Mouse (Mus musculus): ENCODE measurements around the gene E2f4. TPM values are rescaled to one million over a fixed set of nuclear protein-coding genes. Genes with fewer than 3 reads are reported as not detected.

Gene E2f4
- polyA plus RNA-seq (2015; fragmentation: Illumina TruSeq; extraction: RNeasy Lipid Tissue Mini Kit (QIAGEN cat#74804); ENCODE audit: low read depth, low replicate concordance): 30.4 TPM

DNA sequence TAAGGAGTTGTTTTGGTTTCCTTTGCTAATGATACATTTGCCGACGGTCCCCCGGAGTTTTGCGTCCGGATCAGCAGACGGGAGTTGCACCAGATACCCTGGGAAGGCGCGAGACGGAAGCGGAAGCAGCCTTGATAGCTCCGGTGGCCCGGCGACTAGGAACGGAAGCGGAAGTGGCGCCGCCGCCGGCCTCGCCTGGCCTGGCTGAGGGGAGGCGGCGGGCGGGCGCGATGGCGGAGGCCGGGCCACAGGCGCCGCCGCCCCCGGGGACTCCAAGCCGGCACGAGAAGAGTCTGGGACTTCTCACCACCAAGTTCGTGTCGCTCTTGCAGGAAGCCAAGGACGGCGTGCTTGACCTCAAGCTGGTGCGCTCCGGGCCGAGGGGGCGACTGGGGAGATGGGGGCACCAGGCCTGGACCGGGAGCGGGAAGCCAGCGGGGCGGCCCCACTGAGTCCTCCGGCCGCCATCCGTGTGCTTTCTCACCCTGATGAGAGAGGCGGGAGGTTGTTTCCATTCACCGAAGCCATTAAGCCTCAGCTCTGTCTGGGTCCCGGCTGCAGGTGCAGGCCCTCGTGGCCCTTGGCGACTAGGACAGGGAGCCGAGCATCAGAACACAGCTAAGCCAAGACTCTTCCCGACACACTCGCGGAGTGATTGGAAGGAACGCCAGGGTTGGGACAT is at the start of gene E2f4:
TSS of gene E2f4 (plus strand) at position 153 of the 682 bp plus-strand sequence.

DNA sequence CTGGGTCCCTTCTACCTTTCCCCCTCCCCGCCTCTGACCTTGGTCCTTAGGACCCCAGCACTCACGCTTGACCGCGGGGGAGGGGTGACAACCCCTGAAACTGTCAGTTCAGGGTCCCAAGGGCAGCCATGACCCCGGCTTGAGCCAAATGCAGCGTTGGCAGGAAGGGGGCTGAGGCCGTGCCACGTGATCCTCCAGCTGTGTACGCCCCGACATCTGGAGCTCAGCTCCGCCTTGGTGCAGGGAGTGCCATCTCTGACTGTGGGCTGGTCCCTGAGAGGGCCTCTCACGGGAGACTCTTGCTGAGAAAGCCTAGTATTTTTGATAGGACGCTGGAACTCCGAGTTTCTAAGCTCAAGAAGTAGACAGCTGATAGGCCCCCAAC is 42.5 kb upstream of the E2f4 start, which contains the start of gene B3gnt9:
TSS of gene B3gnt9 (minus strand) at position 188 of the 385 bp plus-strand sequence.

DNA sequence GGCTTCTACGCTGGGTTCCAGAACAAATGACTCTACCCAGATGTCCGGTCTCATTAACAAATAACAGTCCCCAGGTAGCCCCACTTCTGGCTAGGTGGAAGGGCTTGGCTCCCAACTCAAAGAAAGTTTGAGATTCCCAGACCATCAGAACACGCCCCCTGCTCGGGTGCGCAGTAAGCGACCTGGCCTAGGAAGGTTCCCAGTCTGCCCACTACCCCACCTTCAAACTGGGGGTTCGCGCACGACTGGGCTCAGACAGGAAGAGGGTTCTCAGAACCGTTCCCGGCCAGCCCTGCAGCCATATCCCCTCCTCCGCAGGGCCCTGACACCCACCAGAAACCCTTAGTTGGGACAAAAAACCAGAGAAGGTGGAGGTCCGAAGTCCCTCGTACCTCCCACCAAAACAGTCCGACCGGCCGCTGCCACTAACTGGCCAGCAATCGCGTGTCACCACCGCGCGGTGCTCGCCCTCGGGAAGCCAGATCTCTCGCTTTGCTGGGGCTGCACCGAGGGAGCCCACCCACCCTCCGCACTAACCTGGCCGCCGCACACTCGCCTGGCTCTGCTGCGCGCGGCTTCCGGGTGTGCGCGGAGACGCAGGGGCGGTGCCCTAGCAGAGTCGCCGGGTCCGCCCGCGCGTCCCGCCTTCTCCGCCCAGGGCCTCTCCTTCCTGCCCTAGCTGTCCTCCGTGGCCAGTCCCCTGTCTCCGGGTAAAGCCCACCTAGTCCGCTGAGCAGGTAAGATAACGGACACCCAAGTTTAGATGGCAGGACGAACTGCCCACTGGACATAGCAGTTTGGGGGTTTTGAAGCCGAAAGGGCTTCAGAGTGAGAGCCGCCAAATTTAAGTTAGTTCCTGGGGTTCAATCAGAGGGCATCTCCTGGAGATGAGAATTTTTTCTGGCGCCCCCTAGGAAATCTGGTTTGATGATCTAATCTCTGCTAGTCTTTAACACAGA is 33.2 kb upstream of the E2f4 start, which contains the start of the genes Tradd and Fbxl8:
TSS of gene Tradd (minus strand) at position 586 of the 959 bp plus-strand sequence.
TSS of gene Fbxl8 (plus strand) at position 625 of the 959 bp plus-strand sequence.

DNA sequence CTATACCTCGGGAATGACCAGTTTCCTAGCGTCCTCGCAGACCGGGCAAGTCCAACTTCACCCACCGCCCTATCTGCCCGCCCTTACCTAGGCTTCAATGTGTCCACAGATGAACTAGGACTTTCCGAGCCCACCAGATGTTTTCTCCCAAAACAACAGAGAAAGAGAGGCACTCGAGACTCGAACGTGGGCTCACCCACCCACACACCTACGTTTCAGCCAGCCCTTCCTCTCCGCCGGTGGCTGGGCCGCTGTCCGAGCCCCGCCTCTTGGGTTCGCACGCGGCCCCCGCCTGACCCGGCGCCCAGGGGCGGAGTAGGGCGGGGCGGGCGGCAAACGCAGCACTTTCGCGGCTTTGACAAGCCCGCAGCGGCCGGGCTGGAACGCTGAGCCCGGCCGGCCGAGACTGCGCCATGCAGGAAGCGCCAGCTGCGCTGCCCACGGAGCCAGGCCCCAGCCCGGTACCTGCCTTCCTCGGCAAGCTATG is 28.0 kb upstream of the E2f4 start, which contains the start of gene Hsf4:
TSS of gene Hsf4 (plus strand) at position 341 of the 487 bp plus-strand sequence.

DNA sequence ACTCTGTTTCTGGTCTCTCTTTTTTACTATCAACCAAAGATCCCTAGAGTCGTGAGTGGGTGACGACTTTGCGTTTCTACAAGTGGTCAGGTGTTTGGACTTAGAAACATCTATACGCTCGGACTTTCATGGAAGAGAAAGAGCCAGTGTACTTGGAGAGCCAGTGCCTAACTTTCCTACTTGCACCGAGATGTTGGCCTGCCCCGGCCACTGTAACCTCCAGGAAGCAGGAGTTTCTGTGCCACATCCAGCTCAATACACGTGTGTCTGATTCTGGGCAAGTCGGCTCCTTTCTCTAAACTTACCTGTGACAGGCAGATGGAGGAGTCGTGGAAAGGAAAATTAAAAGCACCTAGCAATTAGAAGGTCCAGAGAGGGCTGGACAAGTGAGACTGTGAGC is 21.6 kb upstream of the E2f4 start, which contains the start of gene Nol3:
TSS of gene Nol3 (plus strand) at position 301 of the 400 bp plus-strand sequence.

DNA sequence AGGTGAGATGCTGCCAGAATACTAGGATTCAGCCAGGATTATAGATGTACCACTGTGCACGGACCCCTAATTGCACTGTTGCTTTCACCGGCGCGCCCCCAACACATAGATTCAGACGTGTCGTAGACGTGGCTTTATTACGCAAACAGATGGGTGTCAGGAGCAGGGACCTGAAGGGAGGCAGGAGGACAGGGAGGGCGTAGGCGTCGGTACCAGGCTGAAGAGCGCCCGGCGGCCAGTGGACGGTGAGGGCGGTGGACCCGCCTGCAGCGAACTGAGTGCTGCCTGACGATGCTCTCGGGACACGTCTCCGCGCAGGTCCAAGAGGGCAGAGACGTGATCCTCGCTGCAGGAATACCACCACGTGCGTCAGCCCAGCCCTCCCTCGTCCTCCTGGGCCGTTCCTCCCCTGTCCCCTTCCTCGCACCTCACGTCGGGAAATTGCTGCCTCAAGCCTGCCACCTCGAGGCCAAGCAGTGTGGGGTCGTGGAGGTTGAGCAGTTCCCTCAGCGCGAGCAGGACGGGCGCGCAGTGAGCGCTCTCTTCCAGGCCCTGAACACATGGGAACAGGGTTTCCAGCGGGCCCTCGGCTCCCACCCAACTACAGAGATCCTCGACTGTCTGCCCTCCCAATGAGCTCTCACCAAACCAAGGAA is 7.5 kb upstream of the E2f4 start, which contains the start of gene 4931428F04Rik:
TSS of gene 4931428F04Rik (minus strand) at position 60 of the 656 bp plus-strand sequence.

DNA sequence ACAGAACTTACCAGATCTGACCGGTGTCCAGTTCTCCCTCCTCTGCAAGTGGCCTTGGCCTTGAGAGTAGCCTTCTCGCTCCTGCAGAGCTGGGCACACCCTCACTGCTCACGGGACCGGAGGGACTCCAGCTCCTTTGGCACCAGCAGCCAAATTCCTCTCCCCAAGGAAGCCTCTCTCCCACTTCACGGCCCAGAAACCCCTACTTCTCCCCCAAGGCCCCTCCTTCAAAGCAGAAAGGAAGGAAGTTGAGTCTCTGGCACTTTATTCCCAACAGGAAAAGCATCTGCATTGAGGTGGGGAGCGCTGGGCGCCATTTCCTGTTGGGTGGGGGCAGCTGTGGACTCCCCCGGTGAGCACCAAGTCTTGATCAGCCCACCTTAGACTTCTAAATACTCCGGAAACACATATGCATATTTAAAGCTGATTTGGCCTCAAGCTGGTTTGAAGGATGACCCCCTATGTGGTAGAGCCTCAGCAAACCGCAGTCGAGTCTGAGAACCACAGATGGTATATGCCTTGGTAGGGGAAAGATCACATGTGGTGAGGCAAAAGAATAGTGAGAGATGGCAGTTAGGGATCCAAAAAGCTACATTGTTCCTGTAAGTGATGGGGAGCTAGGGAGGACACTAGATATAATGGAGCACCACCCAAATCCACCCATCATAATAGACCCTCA is 1.4 kb upstream of the E2f4 start, which contains the start of gene Exoc3l:
TSS of gene Exoc3l (minus strand) at position 207 of the 679 bp plus-strand sequence.

DNA sequence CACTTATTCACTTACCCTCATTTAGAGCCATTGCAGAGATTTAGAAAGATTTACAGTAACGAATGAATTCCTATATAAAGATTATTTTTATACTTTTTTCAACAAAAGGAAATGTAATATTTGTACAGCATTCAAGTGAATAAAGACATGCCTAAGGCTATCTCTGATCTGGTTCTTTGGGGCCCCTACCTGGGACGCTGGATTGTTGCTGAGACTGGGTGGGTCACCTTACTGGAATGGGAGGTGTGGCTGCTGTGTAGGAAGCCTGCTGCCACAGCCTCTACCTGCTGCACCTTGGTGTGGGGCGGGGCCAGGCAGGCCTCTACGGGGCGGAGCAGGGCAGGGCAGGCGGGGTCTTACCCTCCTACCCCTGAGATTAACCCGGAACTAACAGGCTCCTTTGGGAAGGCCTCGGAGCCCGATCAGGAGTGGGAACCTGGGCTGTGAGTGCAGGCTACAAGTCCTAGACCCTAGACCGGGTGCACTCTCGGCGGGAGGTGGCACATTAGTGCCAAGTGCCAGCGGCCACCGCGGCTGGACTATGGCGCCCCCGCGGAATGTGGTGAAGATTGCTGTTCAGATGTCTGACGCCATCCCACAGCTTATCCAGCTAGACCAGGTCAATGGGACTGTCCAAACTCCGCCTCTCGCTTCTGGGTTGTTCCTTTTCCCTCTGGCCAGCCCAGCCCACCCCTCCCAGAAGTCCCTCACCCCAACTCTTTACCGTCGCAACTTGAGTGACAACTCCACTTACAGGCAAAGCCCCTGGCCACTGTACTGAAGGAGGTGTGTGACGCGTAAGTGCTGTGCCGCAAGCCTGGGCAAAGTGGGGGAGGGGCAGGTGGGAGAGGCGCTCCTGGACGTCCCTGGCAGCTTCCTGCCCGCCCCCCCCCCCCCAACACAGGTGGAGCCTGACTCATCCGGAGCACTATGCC is 8.0 kb downstream of the E2f4 start, which contains the start of gene Elmo3:
TSS of gene Elmo3 (plus strand) at position 391 of the 935 bp plus-strand sequence.

DNA sequence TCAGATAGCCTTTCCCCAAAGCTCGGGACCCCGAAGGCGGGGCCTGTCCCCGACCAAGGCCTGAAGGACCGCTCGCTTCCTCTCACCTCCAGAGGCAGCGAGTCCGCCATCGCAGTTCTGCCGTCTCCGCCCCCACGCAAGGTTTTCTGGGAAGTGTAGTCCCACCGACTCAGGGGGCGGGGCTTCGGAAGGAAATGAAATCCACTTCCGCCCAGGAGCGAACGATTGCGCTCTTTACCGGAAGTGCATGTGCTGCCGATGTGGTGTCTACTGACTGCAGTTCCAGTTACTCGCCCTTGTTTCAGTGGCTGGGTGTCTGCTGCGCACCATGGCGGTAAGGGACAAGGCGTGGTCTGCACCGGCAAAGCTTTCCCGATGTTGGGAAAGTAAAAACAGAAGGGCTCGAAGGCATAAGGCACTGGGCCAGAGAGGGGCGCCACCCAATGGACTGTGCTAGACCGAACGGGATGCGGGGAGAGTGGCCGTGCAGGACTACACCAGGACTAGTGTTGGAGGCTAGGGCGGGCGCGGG is 28.7 kb downstream of the E2f4 start, which contains the start of the genes Lrrc29 and Tmem208:
TSS of gene Lrrc29 (minus strand) at position 138 of the 532 bp plus-strand sequence.
TSS of gene Tmem208 (plus strand) at position 214 of the 532 bp plus-strand sequence.

DNA sequence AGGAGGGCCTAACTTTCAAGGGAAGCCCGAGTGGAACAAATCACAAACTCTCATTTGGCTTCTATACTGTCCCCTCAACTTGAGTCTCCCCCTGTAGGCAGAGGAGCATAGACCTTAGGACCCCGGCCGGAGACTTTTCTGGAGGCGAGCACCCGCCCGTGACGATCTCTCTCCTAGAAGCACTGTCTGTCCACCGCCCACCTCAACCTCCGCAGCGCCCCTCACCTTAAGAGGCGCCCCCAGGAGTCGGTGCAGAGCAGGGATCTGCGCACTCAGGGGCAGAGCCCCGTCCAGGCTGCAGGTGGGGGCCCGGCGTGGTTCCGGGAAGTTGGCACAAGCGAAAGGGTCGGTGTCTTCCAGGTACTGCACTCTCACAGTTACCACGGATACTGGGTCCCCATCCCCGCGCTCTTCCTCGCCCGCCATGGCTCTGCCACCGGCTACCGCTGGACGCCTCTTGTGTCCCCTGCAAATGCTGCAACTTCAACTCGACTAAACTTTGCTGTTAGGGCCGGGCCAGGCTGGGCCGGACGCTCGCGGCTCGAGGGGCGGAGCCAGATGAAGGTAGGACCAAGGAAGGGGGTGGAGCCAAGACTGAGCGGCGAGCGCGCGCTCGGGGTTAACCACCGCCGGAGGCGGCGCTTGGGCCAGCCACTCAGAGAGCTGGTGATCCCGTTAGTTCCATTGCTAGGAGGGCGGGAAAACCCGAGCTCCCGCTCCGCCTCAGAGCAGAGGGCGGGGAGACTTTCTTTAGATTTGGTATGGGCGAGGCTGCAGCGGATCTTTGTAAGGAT is 50.2 kb downstream of the E2f4 start, which contains the start of gene Fhod1:
TSS of gene Fhod1 (minus strand) at position 526 of the 794 bp plus-strand sequence.

DNA sequence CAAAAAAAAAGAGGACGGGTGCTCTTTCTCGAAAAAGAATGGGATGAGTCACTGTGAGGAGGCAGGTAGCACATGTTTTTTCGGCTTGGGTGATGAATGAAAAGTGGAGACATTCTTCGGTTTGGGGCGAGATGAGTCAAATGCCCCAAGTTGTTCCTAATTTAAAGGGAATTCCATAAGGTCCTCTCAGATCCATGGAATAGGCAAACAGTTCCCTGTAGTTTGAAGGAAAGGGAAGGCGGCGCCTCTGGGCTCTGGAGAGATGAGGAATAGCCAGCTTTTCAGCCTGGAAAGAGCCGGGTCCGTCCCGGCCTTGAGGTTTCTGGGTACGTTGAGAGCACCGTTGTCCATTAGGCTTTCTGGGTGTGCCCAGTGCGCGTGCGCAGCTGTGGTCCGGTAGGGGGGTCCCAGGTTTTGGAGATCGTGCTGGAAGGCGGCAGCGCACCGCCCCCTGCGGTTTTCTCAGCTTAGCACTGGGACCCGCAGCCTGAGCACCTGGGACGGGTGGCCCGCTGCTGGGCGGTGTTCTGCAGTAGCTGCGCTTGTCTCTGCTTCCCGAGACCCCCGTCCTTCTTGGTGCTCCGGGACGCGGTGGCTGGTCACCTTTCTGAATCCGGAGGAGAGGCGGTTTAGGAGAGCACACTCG is 51.1 kb downstream of the E2f4 start, which contains the start of gene Slc9a5:
TSS of gene Slc9a5 (plus strand) at position 394 of the 646 bp plus-strand sequence.

Other genes with a start within 250 kb of the E2f4 start
- 0.52 TPM for gene Ces3a, start 249.1 kb upstream of the E2f4 start, polyA plus RNA-seq (2015; fragmentation: Illumina TruSeq; extraction: RNeasy Lipid Tissue Mini Kit (QIAGEN cat#74804); ENCODE audit: low read depth, low replicate concordance)
- not detected for gene Ces3b, start 213.9 kb upstream of the E2f4 start, polyA plus RNA-seq (2015; fragmentation: Illumina TruSeq; extraction: RNeasy Lipid Tissue Mini Kit (QIAGEN cat#74804); ENCODE audit: low read depth, low replicate concordance)
- not detected for gene Ces4a, start 165.9 kb upstream of the E2f4 start, polyA plus RNA-seq (2015; fragmentation: Illumina TruSeq; extraction: RNeasy Lipid Tissue Mini Kit (QIAGEN cat#74804); ENCODE audit: low read depth, low replicate concordance)
- 23.1 TPM for gene Cbfb, start 127.0 kb upstream of the E2f4 start, polyA plus RNA-seq (2015; fragmentation: Illumina TruSeq; extraction: RNeasy Lipid Tissue Mini Kit (QIAGEN cat#74804); ENCODE audit: low read depth, low replicate concordance)
- gene D230025D16Rik, start 72.5 kb upstream of the E2f4 start, polyA plus RNA-seq (2015; fragmentation: Illumina TruSeq; extraction: RNeasy Lipid Tissue Mini Kit (QIAGEN cat#74804); ENCODE audit: low read depth, low replicate concordance): 30.8 TPM
- 4.0 TPM for gene B3gnt9, start 42.5 kb upstream of the E2f4 start, polyA plus RNA-seq (2015; fragmentation: Illumina TruSeq; extraction: RNeasy Lipid Tissue Mini Kit (QIAGEN cat#74804); ENCODE audit: low read depth, low replicate concordance)
- 11.9 TPM for gene Tradd, start 33.1 kb upstream of the E2f4 start, polyA plus RNA-seq (2015; fragmentation: Illumina TruSeq; extraction: RNeasy Lipid Tissue Mini Kit (QIAGEN cat#74804); ENCODE audit: low read depth, low replicate concordance)
- 0.62 TPM for gene Fbxl8, start 33.0 kb upstream of the E2f4 start, polyA plus RNA-seq (2015; fragmentation: Illumina TruSeq; extraction: RNeasy Lipid Tissue Mini Kit (QIAGEN cat#74804); ENCODE audit: low read depth, low replicate concordance)
- gene Hsf4, start 27.9 kb upstream of the E2f4 start, polyA plus RNA-seq (2015; fragmentation: Illumina TruSeq; extraction: RNeasy Lipid Tissue Mini Kit (QIAGEN cat#74804); ENCODE audit: low read depth, low replicate concordance): 18.8 TPM
- gene Nol3, start 21.5 kb upstream of the E2f4 start, polyA plus RNA-seq (2015; fragmentation: Illumina TruSeq; extraction: RNeasy Lipid Tissue Mini Kit (QIAGEN cat#74804); ENCODE audit: low read depth, low replicate concordance): 13.3 TPM
- gene 4931428F04Rik, start 7.8 kb upstream of the E2f4 start, polyA plus RNA-seq (2015; fragmentation: Illumina TruSeq; extraction: RNeasy Lipid Tissue Mini Kit (QIAGEN cat#74804); ENCODE audit: low read depth, low replicate concordance): 18.4 TPM
- gene Exoc3l, start 1.6 kb upstream of the E2f4 start, polyA plus RNA-seq (2015; fragmentation: Illumina TruSeq; extraction: RNeasy Lipid Tissue Mini Kit (QIAGEN cat#74804); ENCODE audit: low read depth, low replicate concordance): 1.3 TPM
- 2.6 TPM for gene Elmo3, start 7.9 kb downstream of the E2f4 start, polyA plus RNA-seq (2015; fragmentation: Illumina TruSeq; extraction: RNeasy Lipid Tissue Mini Kit (QIAGEN cat#74804); ENCODE audit: low read depth, low replicate concordance)
- 1.5 TPM for gene Lrrc29, start 28.6 kb downstream of the E2f4 start, polyA plus RNA-seq (2015; fragmentation: Illumina TruSeq; extraction: RNeasy Lipid Tissue Mini Kit (QIAGEN cat#74804); ENCODE audit: low read depth, low replicate concordance)
- 88.0 TPM for gene Tmem208, start 28.7 kb downstream of the E2f4 start, polyA plus RNA-seq (2015; fragmentation: Illumina TruSeq; extraction: RNeasy Lipid Tissue Mini Kit (QIAGEN cat#74804); ENCODE audit: low read depth, low replicate concordance)
- 2.8 TPM for gene Fhod1, start 50.3 kb downstream of the E2f4 start, polyA plus RNA-seq (2015; fragmentation: Illumina TruSeq; extraction: RNeasy Lipid Tissue Mini Kit (QIAGEN cat#74804); ENCODE audit: low read depth, low replicate concordance)
- 24.9 TPM for gene Slc9a5, start 51.2 kb downstream of the E2f4 start, polyA plus RNA-seq (2015; fragmentation: Illumina TruSeq; extraction: RNeasy Lipid Tissue Mini Kit (QIAGEN cat#74804); ENCODE audit: low read depth, low replicate concordance)
- gene Plekhg4, start 75.6 kb downstream of the E2f4 start, polyA plus RNA-seq (2015; fragmentation: Illumina TruSeq; extraction: RNeasy Lipid Tissue Mini Kit (QIAGEN cat#74804); ENCODE audit: low read depth, low replicate concordance): 2.6 TPM
- not detected for gene Kctd19, start 115.8 kb downstream of the E2f4 start, polyA plus RNA-seq (2015; fragmentation: Illumina TruSeq; extraction: RNeasy Lipid Tissue Mini Kit (QIAGEN cat#74804); ENCODE audit: low read depth, low replicate concordance)
- 1.2 TPM for gene Lrrc36, start 115.9 kb downstream of the E2f4 start, polyA plus RNA-seq (2015; fragmentation: Illumina TruSeq; extraction: RNeasy Lipid Tissue Mini Kit (QIAGEN cat#74804); ENCODE audit: low read depth, low replicate concordance)
- gene Tppp3, start 173.9 kb downstream of the E2f4 start, polyA plus RNA-seq (2015; fragmentation: Illumina TruSeq; extraction: RNeasy Lipid Tissue Mini Kit (QIAGEN cat#74804); ENCODE audit: low read depth, low replicate concordance): 110 TPM
- gene Zdhhc1, start 199.2 kb downstream of the E2f4 start, polyA plus RNA-seq (2015; fragmentation: Illumina TruSeq; extraction: RNeasy Lipid Tissue Mini Kit (QIAGEN cat#74804); ENCODE audit: low read depth, low replicate concordance): 33.3 TPM
- gene Hsd11b2, start 221.1 kb downstream of the E2f4 start, polyA plus RNA-seq (2015; fragmentation: Illumina TruSeq; extraction: RNeasy Lipid Tissue Mini Kit (QIAGEN cat#74804); ENCODE audit: low read depth, low replicate concordance): not detected

Data from brain, adult 10 weeks (tissue).